Mouse (Mus musculus): ENCODE measurements at regions not wholly inside any gene's neighbourhood (a gene's known extent, or its start where the extent isn't known, plus 50 kb on each side); places are given as distances from the start of the nearest gene placed in this dataset.

- no peak for DNase-seq
- intact Hi-C loops (cut with DNase I) = no loop called here
Measured at GRCm38 (mm10) chr5:111891261-111891693, 157.6 kb downstream of the Gm26897 start.

- no peak for DNase-seq
- intact Hi-C loops (cut with DNase I) = no loop called here
Measured at GRCm38 (mm10) chr5:111892956-111893355, 159.2 kb downstream of the Gm26897 start.

- intact Hi-C loops (cut with DNase I) = no loop called here
- DNase-seq = peak; percentile 92
Measured at GRCm38 (mm10) chr5:111893905-111894311, 160.2 kb downstream of the Gm26897 start.

DNA sequence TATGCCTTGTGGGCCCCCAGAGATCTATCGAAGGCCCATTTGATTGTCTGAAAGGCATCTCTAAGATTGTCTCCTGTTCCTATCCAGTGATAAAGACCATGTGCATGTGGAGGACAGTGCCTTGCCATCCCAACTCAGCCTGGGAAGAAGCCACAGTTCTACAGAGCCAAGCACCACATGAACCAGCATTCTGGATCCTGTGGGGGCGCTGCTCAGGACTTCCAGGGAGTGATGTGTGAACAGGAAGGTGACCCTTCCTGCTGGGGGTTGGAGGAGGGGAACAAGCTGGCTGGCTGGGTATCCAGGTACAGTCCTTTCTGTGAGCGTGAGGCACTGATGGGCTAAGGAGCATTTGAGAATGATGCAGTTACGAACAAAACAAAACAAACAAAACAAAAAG lies 163.8 kb downstream of the Gm26897 start:
- intact Hi-C loops (cut with DNase I) = no loop called here

DNA sequence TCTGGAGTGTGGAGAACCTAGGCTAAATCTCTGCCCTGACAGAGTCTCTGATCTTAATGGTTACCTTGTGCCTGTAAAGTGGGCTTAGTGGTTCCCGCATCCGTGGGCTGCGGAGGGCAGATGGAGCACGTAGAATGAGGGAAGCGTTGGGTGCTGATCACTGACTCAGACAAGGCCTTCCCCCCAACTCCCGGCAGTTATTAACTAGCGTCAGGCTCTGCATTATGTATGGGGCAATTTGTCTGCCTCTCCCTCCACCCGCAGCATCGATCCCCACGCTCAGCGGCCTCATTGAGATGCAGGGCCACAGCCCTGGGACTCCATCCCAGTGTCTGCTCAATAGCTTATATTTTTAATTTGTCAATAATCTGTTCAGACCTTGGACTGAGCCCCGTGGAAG lies 164.8 kb downstream of the Gm26897 start:
- DNase-seq = no peak

More for the DNA sequence above, 163.8 kb downstream of the Gm26897 start:
- DNase-seq = no peak

DNA sequence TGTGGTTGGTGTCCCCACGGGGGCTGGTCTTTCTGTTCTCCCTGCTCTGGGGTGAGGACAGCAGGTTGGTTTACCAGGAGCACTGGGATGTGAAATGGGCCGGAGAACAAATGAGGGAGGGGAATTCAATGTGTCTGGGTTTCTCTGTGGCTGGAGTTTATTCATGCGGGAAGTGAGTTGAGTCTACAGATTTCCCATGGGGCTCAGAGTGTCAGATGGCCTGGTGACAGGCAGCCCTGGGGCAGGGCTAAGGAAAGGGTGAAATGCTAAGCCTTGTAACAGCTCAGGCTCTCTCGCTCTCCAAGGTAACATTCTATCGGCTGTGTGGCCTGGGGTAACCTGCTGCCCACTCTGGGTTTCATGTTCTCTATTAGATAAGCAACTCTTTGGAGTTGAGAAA lies 167.5 kb downstream of the Gm26897 start:
- intact Hi-C loops (cut with DNase I) = no loop called here
- no peak for DNase-seq

More for the DNA sequence above, 164.8 kb downstream of the Gm26897 start:
- intact Hi-C loops (cut with DNase I) = no loop called here

- peak; percentile 29 for DNase-seq
- intact Hi-C loops (cut with DNase I) = no loop called here
Measured at GRCm38 (mm10) chr5:111901678-111902077, 168.0 kb downstream of the Gm26897 start.

DNA sequence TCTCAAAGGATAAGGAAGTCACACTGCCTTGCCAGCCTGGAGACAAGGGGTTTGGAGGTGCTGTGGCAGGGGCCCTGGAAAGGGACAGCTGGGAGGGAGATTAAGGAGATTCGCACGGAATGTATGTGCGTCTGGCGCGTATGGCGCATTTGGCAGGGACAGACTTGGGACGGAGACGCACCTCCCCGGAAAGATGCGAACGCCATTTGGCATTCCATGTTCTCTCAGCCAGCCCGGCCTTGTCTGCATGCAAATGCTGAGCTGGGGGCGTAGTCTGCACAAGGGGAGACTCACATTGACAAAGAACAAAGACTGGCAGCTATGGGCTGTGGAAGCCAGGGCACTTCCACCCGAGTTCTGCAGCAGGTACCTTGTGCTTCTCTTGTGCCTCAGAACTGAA lies 174.4 kb downstream of the Gm26897 start:
- DNase-seq = peak; percentile 51
- intact Hi-C loops (cut with DNase I) = no loop called here

GRCm38 (mm10) chr5:111910514-111910913 lies 176.8 kb downstream of the Gm26897 start:
- no peak for DNase-seq
- intact Hi-C loops (cut with DNase I) = no loop called here

GRCm38 (mm10) chr5:111913354-111913753 lies 179.6 kb downstream of the Gm26897 start:
- DNase-seq = no peak
- intact Hi-C loops (cut with DNase I) = no loop called here

DNA sequence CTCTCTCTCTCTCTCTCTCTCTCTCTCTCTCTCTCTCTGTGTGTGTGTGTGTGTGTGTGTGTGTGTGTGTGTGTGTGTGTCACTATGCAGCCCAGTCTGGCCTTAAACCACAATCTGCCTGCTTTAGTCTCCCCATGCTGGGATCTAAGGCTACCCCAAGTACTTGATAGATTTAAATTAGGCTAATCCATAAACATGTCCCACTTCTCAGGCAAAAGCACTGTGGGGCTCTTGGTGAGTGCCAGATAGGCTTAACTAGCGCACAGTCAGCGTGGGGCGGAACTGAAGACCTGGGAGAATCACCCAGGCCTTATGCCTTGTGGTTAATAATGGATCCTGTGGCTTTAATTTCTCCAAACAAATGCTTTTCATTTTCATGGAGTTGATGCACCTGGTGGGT lies 180.6 kb downstream of the Gm26897 start:
- DNase-seq = no peak
- intact Hi-C loops (cut with DNase I) = no loop called here

DNA sequence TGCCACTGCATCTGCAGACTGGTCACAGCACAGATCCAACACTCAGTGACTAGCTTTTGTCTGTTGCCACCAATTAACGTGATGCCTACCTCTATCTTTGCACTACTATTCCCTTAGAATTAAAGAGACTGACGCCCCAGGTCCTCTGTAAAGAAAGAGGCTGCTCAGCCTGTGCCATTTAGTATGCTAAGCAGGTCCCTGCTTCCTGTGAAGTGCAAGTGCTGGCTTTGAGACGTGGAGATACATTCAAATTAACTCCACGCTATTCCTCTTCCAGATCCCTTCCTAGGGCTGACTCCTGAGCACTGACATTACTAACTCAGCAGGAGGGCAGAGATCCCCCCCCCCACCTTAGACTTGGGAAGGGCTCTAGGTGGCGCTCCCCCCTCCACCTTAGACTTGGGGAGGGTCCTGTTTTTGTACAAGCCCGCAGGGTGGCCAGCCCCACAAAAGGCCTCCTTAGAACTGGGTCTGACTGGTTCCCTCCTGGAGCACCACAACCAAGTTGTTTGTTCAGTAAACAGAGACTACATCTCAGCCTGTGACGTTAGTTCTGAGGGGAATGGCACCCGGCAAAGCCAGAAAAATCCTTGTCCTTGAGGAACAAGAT lies 184.0 kb downstream of the Gm26897 start:
- no peak for DNase-seq
- intact Hi-C loops (cut with DNase I) = no loop called here

GRCm38 (mm10) chr5:111918888-111919287 lies 185.2 kb downstream of the Gm26897 start:
- intact Hi-C loops (cut with DNase I) = no loop called here
- DNase-seq = no peak

DNA sequence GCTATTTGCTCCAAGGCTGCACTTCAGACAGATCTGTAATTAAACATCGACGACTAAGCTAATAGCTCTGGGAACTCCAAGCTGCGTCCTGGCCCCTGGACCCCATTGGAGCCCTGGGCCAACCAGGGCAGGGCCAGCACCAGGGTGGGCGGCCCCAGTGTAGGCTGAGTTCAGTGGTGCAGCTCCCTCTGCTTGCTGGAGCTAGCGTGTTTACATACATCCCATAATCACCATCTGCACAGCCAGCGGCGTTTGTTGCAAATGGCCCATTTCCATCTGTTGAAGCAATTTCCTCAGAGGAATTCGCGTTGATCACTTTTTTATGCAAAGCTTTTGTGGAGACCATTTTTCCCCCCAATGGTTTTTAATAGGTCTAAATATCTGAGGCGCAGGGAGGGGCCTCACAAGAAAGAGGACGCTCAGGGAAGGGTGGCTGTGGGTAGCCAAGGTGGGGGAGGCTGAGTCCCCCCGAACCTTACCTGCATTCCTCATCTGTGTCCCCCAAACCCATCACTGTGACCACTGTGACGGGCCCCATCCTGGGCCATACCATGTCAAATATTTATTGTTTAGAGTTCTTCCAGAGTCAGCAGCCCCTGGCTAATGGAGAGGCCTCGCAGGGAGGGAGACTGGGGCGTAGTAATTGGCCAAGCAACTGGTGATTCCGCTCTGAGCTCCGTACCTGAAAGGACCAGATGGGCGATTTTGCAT lies 189.4 kb downstream of the Gm26897 start:
- intact Hi-C loops (cut with DNase I) = no loop called here
- no peak for DNase-seq

- intact Hi-C loops (cut with DNase I) = no loop called here
- no peak for DNase-seq
Measured at GRCm38 (mm10) chr5:111925757-111926156, 192.0 kb downstream of the Gm26897 start.

- intact Hi-C loops (cut with DNase I) = no loop called here
- DNase-seq = no peak
Measured at GRCm38 (mm10) chr5:111929180-111929990, 195.7 kb downstream of the Gm26897 start.

DNA sequence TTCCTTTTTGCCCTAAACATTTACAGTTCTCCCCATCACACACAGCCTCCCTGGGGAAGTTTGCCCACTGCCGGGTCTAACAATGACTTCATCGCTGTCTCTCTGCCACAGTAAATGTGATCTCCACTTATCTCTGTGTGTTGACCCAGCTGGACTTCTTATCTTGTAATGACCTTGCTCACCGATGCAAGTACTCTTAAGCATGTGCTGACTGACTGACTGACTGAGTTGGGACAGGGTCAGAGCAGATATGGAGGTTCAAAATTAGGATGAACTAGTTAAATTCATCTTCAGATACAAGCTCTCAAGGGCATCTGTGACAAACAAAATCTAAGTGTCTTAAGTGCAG lies 196.2 kb downstream of the Gm26897 start:
- intact Hi-C loops (cut with DNase I) = no loop called here
- no peak for DNase-seq

DNA sequence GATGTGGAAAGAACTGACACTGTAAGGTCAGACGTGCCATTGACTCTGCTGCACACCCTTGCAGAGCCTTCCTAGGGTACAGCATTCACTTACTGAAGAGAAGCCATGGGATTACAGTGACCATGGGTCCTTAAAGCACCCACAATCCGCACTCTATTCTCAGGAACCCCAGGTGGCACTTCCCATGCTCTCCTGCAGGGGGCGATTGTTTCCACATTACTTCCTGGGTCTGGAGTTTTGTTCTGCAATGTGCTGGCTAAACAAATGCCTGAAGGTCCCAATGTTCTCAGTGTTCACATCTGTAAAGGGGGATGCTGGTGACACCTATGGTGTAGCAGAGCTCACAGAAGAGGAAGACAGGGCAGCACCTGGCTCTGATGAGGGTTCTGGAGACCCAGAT lies 198.0 kb downstream of the Gm26897 start:
- no peak for DNase-seq
- intact Hi-C loops (cut with DNase I) = no loop called here

DNA sequence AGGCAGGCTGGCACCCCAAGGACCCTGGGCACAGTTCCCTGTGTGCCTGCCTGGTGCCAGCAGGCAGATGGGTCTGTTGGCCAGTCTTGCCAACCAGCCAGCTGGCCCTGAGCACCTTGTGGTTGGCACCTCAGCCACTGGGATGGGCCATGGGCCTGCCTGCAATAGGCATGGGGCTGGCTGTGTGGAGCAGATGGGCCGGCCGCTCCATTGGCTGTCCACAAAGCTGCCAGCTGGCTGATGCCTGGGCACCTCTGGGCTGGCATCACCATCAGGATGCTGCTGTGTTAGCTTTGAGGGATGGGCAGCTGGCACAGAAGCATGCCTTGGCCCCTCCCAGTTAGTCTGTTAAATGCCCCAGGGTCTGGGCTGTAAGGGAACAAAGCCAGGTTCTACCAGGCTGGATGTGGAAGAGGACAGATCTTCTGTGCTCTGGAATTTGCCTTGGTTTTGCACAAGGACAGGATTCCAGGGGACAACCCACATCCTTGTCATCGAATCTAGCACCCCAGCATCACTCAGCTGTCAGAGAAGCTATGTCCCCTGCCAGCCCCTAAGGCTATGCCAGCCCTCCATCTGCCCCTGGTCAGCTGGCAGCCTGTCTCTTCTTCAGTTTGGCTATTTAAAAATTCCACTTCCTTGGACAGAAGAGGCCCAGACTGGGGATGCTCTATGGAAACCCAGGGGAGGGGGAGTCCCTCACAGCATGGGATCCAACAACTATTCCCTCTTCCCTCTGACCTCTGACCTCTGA lies 201.8 kb downstream of the Gm26897 start:
- intact Hi-C loops (cut with DNase I) = no loop called here
- peak; percentile 94 for DNase-seq

DNA sequence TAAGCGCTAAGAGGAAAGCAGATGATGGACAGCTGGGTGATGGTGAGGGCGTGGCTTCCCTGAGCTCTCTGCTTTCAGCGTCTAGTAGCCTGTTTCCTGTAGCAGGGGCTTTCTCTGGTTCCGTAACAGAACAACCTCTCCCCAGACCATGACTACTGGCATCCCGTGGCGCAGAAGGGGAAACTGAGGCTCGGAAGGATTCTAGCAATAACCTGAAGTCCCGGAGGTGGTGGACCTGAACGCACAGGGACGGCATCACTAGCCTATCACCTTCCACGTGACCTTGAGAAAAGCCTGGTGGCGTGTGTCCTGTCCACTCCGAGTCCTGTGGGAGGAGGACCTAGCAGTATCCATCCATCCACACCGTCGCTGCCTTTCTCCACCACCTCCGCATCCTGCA lies 208.1 kb downstream of the Gm26897 start:
- DNase-seq = no peak
- intact Hi-C loops (cut with DNase I) = loop anchor here (10.0 kb wide), 1 partner anchor 367 kb away; no protein-coding TSS in a partner anchor

DNA sequence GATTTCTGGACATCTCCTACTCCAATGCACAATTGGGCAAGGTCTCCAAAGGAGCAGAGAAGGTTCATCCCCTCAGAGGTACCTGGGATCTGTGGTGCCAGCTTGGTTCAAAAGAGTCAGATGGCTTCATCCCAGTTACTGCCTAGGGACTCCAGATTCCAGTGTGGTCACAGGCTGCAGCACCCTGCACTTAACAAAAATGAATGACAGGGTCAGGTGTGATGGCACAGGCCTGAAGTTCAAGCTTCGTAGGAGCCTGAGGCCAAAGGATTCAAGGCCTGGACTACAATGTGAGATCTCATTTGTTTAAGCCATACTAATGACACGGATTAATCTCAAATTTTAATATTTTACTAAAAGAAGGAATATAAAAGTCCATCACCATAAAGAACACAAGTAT lies 209.1 kb downstream of the Gm26897 start:
- intact Hi-C loops (cut with DNase I) = loop anchor here (10.0 kb wide), 1 partner anchor 368 kb away; no protein-coding TSS in a partner anchor

More for the DNA sequence above, 209.1 kb downstream of the Gm26897 start:
- no peak for DNase-seq
